Comparison of ENCODE assay signal across 9 mouse cellular contexts in genomic region chr19:5461411-5461810, GRCm38 (mm10). TPM values are rescaled to one million over a fixed set of nuclear protein-coding genes. Genes with fewer than 3 reads are reported as not detected.
DNase-seq lines count a peak whose midpoint lies in the region; ATAC-seq and TF ChIP-seq lines count a peak whose summit lies in the region.
"Had no signal": no experiment of that assay in that cellular context is flagged by ENCODE, and none has a peak within 500 bp of the region (broad histone marks: within the 10 kb centered on the region; RNA-seq: fewer than 3 reads in every experiment).

No protein-coding gene starts in this region.

- peak overlapping the region; percentile 97 for H3K4me2 ChIP-seq in liver, embryonic 11.5 days
- peak overlapping the region; percentile 86 for H3K4me2 ChIP-seq in embryonic facial prominence, embryonic 15.5 days (replicated peaks)
- peak overlapping the region; percentile 94 for H3K4me2 ChIP-seq in intestine, embryonic 16.5 days (ENCODE audit: low read depth, low read length)
- H3K4me2 ChIP-seq in neural tube, embryonic 12.5 days (replicated peaks) = peak overlapping the region; percentile 94

- WGBS in liver, embryonic 11.5 days = 83% methylated on average over 6 of the region's 6 CpGs
- 84% methylated on average over 6 of the region's 6 CpGs for WGBS in embryonic facial prominence, embryonic 15.5 days
- 80% methylated on average over 6 of the region's 6 CpGs for WGBS in intestine, embryonic 16.5 days
- WGBS in neural tube, embryonic 12.5 days = 89% methylated on average over 6 of the region's 6 CpGs
- 80% methylated on average over 6 of the region's 6 CpGs for WGBS in kidney, adult 2 months

- ATAC-seq in liver, embryonic 11.5 days (replicated peaks; ENCODE audit: low FRiP score) = no peak
- ATAC-seq in embryonic facial prominence, embryonic 15.5 days (ENCODE audit: insufficient number of reproducible peaks, low FRiP score, low TSS enrichment, low read depth) = no peak
- no peak for ATAC-seq in intestine, embryonic 16.5 days
- ATAC-seq in neural tube, embryonic 12.5 days (ENCODE audit: low FRiP score, low read depth) = no peak

- no peak overlapping the region for H3K27ac ChIP-seq in liver, embryonic 11.5 days (ENCODE audit: low read depth, low read length)
- no peak overlapping the region for H3K27ac ChIP-seq in embryonic facial prominence, embryonic 15.5 days (replicated peaks)
- H3K27ac ChIP-seq in intestine, embryonic 16.5 days (ENCODE audit: low read length) = no peak overlapping the region
- H3K27ac ChIP-seq in neural tube, embryonic 12.5 days = no peak overlapping the region
- H3K27ac ChIP-seq in kidney, adult 2 months (ENCODE audit: insufficient read depth, low read depth, low read length) = no peak overlapping the region

- peaks cover 17% of the 10 kb centered on the region for H3K4me1 ChIP-seq in liver, embryonic 11.5 days (replicated peaks; ENCODE audit: control insufficient read depth, insufficient read depth, low read length)
- H3K4me1 ChIP-seq in embryonic facial prominence, embryonic 15.5 days = peaks cover 45% of the 10 kb centered on the region
- peaks cover 13% of the 10 kb centered on the region for H3K4me1 ChIP-seq in intestine, embryonic 16.5 days (ENCODE audit: control insufficient read depth, insufficient read depth, low read length)
- H3K4me1 ChIP-seq in neural tube, embryonic 12.5 days = peaks cover 27% of the 10 kb centered on the region
- peaks cover 2% of the 10 kb centered on the region; the same call in 1 of the 2 replicates for H3K4me1 ChIP-seq in kidney, adult 2 months (ENCODE audit: control insufficient read depth, insufficient read depth, low read length)

- H3K9ac ChIP-seq in liver, embryonic 11.5 days (ENCODE audit: low read depth, low read length) = peak overlapping the region; percentile 88
- 0 out of 2 replicates have a peak overlapping the region, but pooled peaks have one; percentile 66 for H3K9ac ChIP-seq in embryonic facial prominence, embryonic 15.5 days
- H3K9ac ChIP-seq in intestine, embryonic 16.5 days (ENCODE audit: low read depth, low read length) = peak overlapping the region; percentile 74
- H3K9ac ChIP-seq in neural tube, embryonic 12.5 days = peak overlapping the region; percentile 78; the same call in 1 of the 2 replicates

- TF ChIP-seq CTCF in kidney, adult 2 months (conservative IDR thresholded peaks at IDR 0.05; ENCODE audit: insufficient read depth, insufficient read length, low read depth, low read length) = no peak

- H3K9me3 ChIP-seq in liver, embryonic 11.5 days (ENCODE audit: control insufficient read depth, low read length) = no peaks in the 10 kb centered on the region
- no peaks in the 10 kb centered on the region for H3K9me3 ChIP-seq in embryonic facial prominence, embryonic 15.5 days (replicated peaks)
- no peaks in the 10 kb centered on the region for H3K9me3 ChIP-seq in intestine, embryonic 16.5 days (ENCODE audit: control insufficient read depth, low read length)
- no peaks in the 10 kb centered on the region for H3K9me3 ChIP-seq in neural tube, embryonic 12.5 days

- peaks cover 12% of the 10 kb centered on the region for H3K36me3 ChIP-seq in liver, embryonic 11.5 days (ENCODE audit: control insufficient read depth, insufficient read depth, low read length)
- peaks cover 40% of the 10 kb centered on the region for H3K36me3 ChIP-seq in embryonic facial prominence, embryonic 15.5 days
- peaks cover 13% of the 10 kb centered on the region for H3K36me3 ChIP-seq in intestine, embryonic 16.5 days (ENCODE audit: control insufficient read depth, insufficient read depth, low read length)
- H3K36me3 ChIP-seq in neural tube, embryonic 12.5 days = peaks cover 28% of the 10 kb centered on the region
- no peaks in the 10 kb centered on the region; the same call in 1 of the 2 replicates for H3K36me3 ChIP-seq in kidney, adult 2 months (ENCODE audit: control insufficient read depth, insufficient read depth, low read length)

- no peaks in the 10 kb centered on the region for H3K27me3 ChIP-seq in liver, embryonic 11.5 days (replicated peaks; ENCODE audit: control insufficient read depth, insufficient read depth, low read length)
- peaks cover 4% of the 10 kb centered on the region; the same call in 1 of the 2 replicates for H3K27me3 ChIP-seq in embryonic facial prominence, embryonic 15.5 days
- no peaks in the 10 kb centered on the region for H3K27me3 ChIP-seq in intestine, embryonic 16.5 days (replicated peaks; ENCODE audit: control insufficient read depth, insufficient read depth, low read length)
- H3K27me3 ChIP-seq in neural tube, embryonic 12.5 days (replicated peaks) = no peaks in the 10 kb centered on the region; the same call in 1 of the 2 replicates
- H3K27me3 ChIP-seq in kidney, adult 2 months (replicated peaks; ENCODE audit: control insufficient read depth, insufficient read depth, low read length) = no peaks in the 10 kb centered on the region

- TF ChIP-seq POLR2A in kidney, adult 2 months (IDR thresholded peaks at IDR 0.05; ENCODE audit: low read depth, low read length) = no peak

- H3K4me3 ChIP-seq in liver, embryonic 11.5 days (ENCODE audit: low read depth, low read length) = peak overlapping the region; percentile 87
- peak overlapping the region; percentile 89 for H3K4me3 ChIP-seq in embryonic facial prominence, embryonic 15.5 days (replicated peaks)
- H3K4me3 ChIP-seq in intestine, embryonic 16.5 days (ENCODE audit: low read length) = peak overlapping the region; percentile 74
- peak overlapping the region; percentile 73 for H3K4me3 ChIP-seq in neural tube, embryonic 12.5 days
- no peak overlapping the region for H3K4me3 ChIP-seq in kidney, adult 2 months (ENCODE audit: insufficient read depth, low read depth, low read length)

- no peak for DNase-seq in liver, embryonic 11.5 days (ENCODE audit: low spot score)
- DNase-seq in liver = no peak
- DNase-seq in cerebellum, adult 8-10 months = no peak
- DNase-seq in kidney, adult 2 months = no peak
- DNase-seq in embryo, embryonic 9.5 days (ENCODE audit: extremely low spot score) = no peak

RNA-seq across cellular contexts. Expression of gene Fibp, which starts 1.0 kb away (rescaled TPM):
- polyA plus RNA-seq in liver, embryonic 11.5 days (2014; fragmentation: Nextera tagmentation; extraction: Ambion mirVana) = 60.9 and 66.7 TPM in 2 replicates
- 114 and 125 TPM in 2 replicates for polyA plus RNA-seq in embryonic facial prominence, embryonic 15.5 days (2015; fragmentation: Nextera tagmentation; extraction: Ambion mirVana)
- polyA plus RNA-seq in intestine, embryonic 16.5 days (2015; fragmentation: Nextera tagmentation; extraction: Ambion mirVana) = 102 and 106 TPM in 2 replicates
- polyA plus RNA-seq in neural tube, embryonic 12.5 days (2016; fragmentation: Nextera tagmentation; extraction: Ambion mirVana) = 142 and 145 TPM in 2 replicates
- 99.5 and 117 TPM in 2 replicates for polyA plus RNA-seq in kidney, adult 2 months (2012; rRNA removed)

RNA-seq across cellular contexts. Expression of gene Ccdc85b, which starts 3.7 kb away (rescaled TPM):
- polyA plus RNA-seq in liver, embryonic 11.5 days (2014; fragmentation: Nextera tagmentation; extraction: Ambion mirVana) = 5.8 and 6.3 TPM in 2 replicates
- polyA plus RNA-seq in embryonic facial prominence, embryonic 15.5 days (2015; fragmentation: Nextera tagmentation; extraction: Ambion mirVana) = 8.0 and 8.9 TPM in 2 replicates
- 5.0 and 5.4 TPM in 2 replicates for polyA plus RNA-seq in intestine, embryonic 16.5 days (2015; fragmentation: Nextera tagmentation; extraction: Ambion mirVana)
- polyA plus RNA-seq in neural tube, embryonic 12.5 days (2016; fragmentation: Nextera tagmentation; extraction: Ambion mirVana) = 12.9 and 13.0 TPM in 2 replicates
- 5.0 and 5.8 TPM in 2 replicates for polyA plus RNA-seq in kidney, adult 2 months (2012; rRNA removed)

RNA-seq across cellular contexts. Expression of gene Ctsw, which starts 6.9 kb away (rescaled TPM):
- polyA plus RNA-seq in liver, embryonic 11.5 days (2014; fragmentation: Nextera tagmentation; extraction: Ambion mirVana) = 0.39 and 0.52 TPM in 2 replicates
- 1.4 and 2.8 TPM in 2 replicates for polyA plus RNA-seq in embryonic facial prominence, embryonic 15.5 days (2015; fragmentation: Nextera tagmentation; extraction: Ambion mirVana)
- polyA plus RNA-seq in intestine, embryonic 16.5 days (2015; fragmentation: Nextera tagmentation; extraction: Ambion mirVana) = 1.7 and 2.8 TPM in 2 replicates
- 3.3 and 4.2 TPM in 2 replicates for polyA plus RNA-seq in neural tube, embryonic 12.5 days (2016; fragmentation: Nextera tagmentation; extraction: Ambion mirVana)
- 1.1 and 4.7 TPM in 2 replicates for polyA plus RNA-seq in kidney, adult 2 months (2012; rRNA removed)
- polyA plus RNA-seq: testis, adult 2 months had no signal

RNA-seq across cellular contexts. Expression of gene Efemp2, which starts 12.3 kb away (rescaled TPM):
- polyA plus RNA-seq in liver, embryonic 11.5 days (2014; fragmentation: Nextera tagmentation; extraction: Ambion mirVana) = 47.8 and 55.3 TPM in 2 replicates
- 219 and 226 TPM in 2 replicates for polyA plus RNA-seq in embryonic facial prominence, embryonic 15.5 days (2015; fragmentation: Nextera tagmentation; extraction: Ambion mirVana)
- polyA plus RNA-seq in intestine, embryonic 16.5 days (2015; fragmentation: Nextera tagmentation; extraction: Ambion mirVana) = 106 and 112 TPM in 2 replicates
- 58.3 and 60.3 TPM in 2 replicates for polyA plus RNA-seq in neural tube, embryonic 12.5 days (2016; fragmentation: Nextera tagmentation; extraction: Ambion mirVana)
- polyA plus RNA-seq in kidney, adult 2 months (2012; rRNA removed) = 43.6 and 50.8 TPM in 2 replicates

RNA-seq across cellular contexts. Expression of gene Fosl1, which starts 14.1 kb away (rescaled TPM):
- polyA plus RNA-seq in liver, embryonic 11.5 days (2014; fragmentation: Nextera tagmentation; extraction: Ambion mirVana) = 0.52 and 0.59 TPM in 2 replicates
- polyA plus RNA-seq in embryonic facial prominence, embryonic 15.5 days (2015; fragmentation: Nextera tagmentation; extraction: Ambion mirVana) = not detected in 2 replicates
- polyA plus RNA-seq in intestine, embryonic 16.5 days (2015; fragmentation: Nextera tagmentation; extraction: Ambion mirVana) = not detected in 2 replicates
- not detected in 2 replicates for polyA plus RNA-seq in neural tube, embryonic 12.5 days (2016; fragmentation: Nextera tagmentation; extraction: Ambion mirVana)
- 0.07 and 0.27 TPM in 2 replicates for polyA plus RNA-seq in kidney, adult 2 months (2012; rRNA removed)
